Mouse (Mus musculus): Measurements from ENCODE around the gene Il17rb.

Gene Il17rb

GRCm38 (mm10) chr14:30008733-30009575 lies at the start of gene Il17rb, which contains the start of gene Chdh:
Gene Il17rb (minus strand): TSS chr14:30008896.
Gene Chdh (plus strand): TSS chr14:30009023.
- DNase-seq (ENCODE audit: low spot score), result no peak

- DNase-seq (ENCODE audit: low spot score), result no peak
These were observed 47.5 kb upstream of the Il17rb start for GRCm38 (mm10) chr14:30056031-30056766.

GRCm38 (mm10) chr14:30054922-30055321 lies 46.2 kb upstream of the Il17rb start:
- DNase-seq (ENCODE audit: low spot score), result no peak

GRCm38 (mm10) chr14:30050280-30050679 lies 41.6 kb upstream of the Il17rb start:
- DNase-seq (ENCODE audit: low spot score), result no peak

- DNase-seq (ENCODE audit: low spot score), result no peak
These were observed 39.4 kb upstream of the Il17rb start for GRCm38 (mm10) chr14:30048049-30048448.

GRCm38 (mm10) chr14:30046976-30047375 lies 38.3 kb upstream of the Il17rb start:
- no peak for DNase-seq (ENCODE audit: low spot score)

- DNase-seq (ENCODE audit: low spot score), result no peak
These were observed 37.1 kb upstream of the Il17rb start for GRCm38 (mm10) chr14:30045704-30046220.

GRCm38 (mm10) chr14:30045239-30045638 lies 36.5 kb upstream of the Il17rb start:
- DNase-seq (ENCODE audit: low spot score), result no peak

GRCm38 (mm10) chr14:30043356-30043940 lies 34.8 kb upstream of the Il17rb start:
- no peak for DNase-seq (ENCODE audit: low spot score)

- DNase-seq (ENCODE audit: low spot score), result no peak
These were observed 33.1 kb upstream of the Il17rb start for GRCm38 (mm10) chr14:30041836-30042235.

GRCm38 (mm10) chr14:30039413-30039812 lies 30.7 kb upstream of the Il17rb start:
- DNase-seq (ENCODE audit: low spot score), result no peak

- no peak for DNase-seq (ENCODE audit: low spot score)
These were observed 29.7 kb upstream of the Il17rb start for GRCm38 (mm10) chr14:30038431-30038830.

GRCm38 (mm10) chr14:30033405-30033804 lies 24.7 kb upstream of the Il17rb start:
- no peak for DNase-seq (ENCODE audit: low spot score)

- DNase-seq (ENCODE audit: low spot score), result peak; percentile 48
These were observed 18.7 kb upstream of the Il17rb start for GRCm38 (mm10) chr14:30027378-30027777.

GRCm38 (mm10) chr14:30024387-30024786 lies 15.7 kb upstream of the Il17rb start:
- peak; percentile 20 for DNase-seq (ENCODE audit: low spot score)

- no peak for DNase-seq (ENCODE audit: low spot score)
These were observed 13.8 kb upstream of the Il17rb start for GRCm38 (mm10) chr14:30022471-30022870.

- no peak for DNase-seq (ENCODE audit: low spot score)
These were observed 11.3 kb upstream of the Il17rb start for GRCm38 (mm10) chr14:30019792-30020575.

- no peak for DNase-seq (ENCODE audit: low spot score)
These were observed 10.7 kb upstream of the Il17rb start for GRCm38 (mm10) chr14:30019375-30019774.

- DNase-seq (ENCODE audit: low spot score), result no peak
These were observed 10.2 kb upstream of the Il17rb start for GRCm38 (mm10) chr14:30018846-30019245.

GRCm38 (mm10) chr14:30018463-30018801 lies 9.7 kb upstream of the Il17rb start:
- no peak for DNase-seq (ENCODE audit: low spot score)

- no peak for DNase-seq (ENCODE audit: low spot score)
These were observed 9.2 kb upstream of the Il17rb start for GRCm38 (mm10) chr14:30017794-30018462.
